Mouse (Mus musculus): ENCODE results near the gene Gnb4. TPM values are rescaled to one million over a fixed set of nuclear protein-coding genes. Genes with fewer than 3 reads are reported as not detected.

The Gnb4 gene
- total RNA-seq, 1 experiment from 2014 or later: 3.4 TPM

- no peak for ATAC-seq (ENCODE audit: extremely low read depth, insufficient number of reproducible peaks, low FRiP score, poor library complexity, severe bottlenecking)
These were observed 763 bp upstream of the Gnb4 start for GRCm38 (mm10) chr3:32617053-32617642.

- no peak for ATAC-seq (ENCODE audit: extremely low read depth, insufficient number of reproducible peaks, low FRiP score, poor library complexity, severe bottlenecking)
These were observed 417 bp downstream of the Gnb4 start for GRCm38 (mm10) chr3:32616006-32616330.

GRCm38 (mm10) chr3:32615376-32615775 is 1.0 kb downstream of the Gnb4 start:
- ATAC-seq (ENCODE audit: extremely low read depth, insufficient number of reproducible peaks, low FRiP score, poor library complexity, severe bottlenecking): no peak

- ATAC-seq (ENCODE audit: extremely low read depth, insufficient number of reproducible peaks, low FRiP score, poor library complexity, severe bottlenecking): no peak
These were observed 1.6 kb downstream of the Gnb4 start for GRCm38 (mm10) chr3:32614786-32615185.

- ATAC-seq (ENCODE audit: extremely low read depth, insufficient number of reproducible peaks, low FRiP score, poor library complexity, severe bottlenecking): no peak
These were observed 4.7 kb downstream of the Gnb4 start for GRCm38 (mm10) chr3:32611606-32612170.

- ATAC-seq (ENCODE audit: extremely low read depth, insufficient number of reproducible peaks, low FRiP score, poor library complexity, severe bottlenecking): no peak
These were observed 5.8 kb downstream of the Gnb4 start for GRCm38 (mm10) chr3:32610560-32610959.

GRCm38 (mm10) chr3:32609233-32609632 is 7.2 kb downstream of the Gnb4 start:
- no peak for ATAC-seq (ENCODE audit: extremely low read depth, insufficient number of reproducible peaks, low FRiP score, poor library complexity, severe bottlenecking)

- ATAC-seq (ENCODE audit: extremely low read depth, insufficient number of reproducible peaks, low FRiP score, poor library complexity, severe bottlenecking): no peak
These were observed 15.3 kb downstream of the Gnb4 start for GRCm38 (mm10) chr3:32601055-32601454.

GRCm38 (mm10) chr3:32599328-32599727 is 17.1 kb downstream of the Gnb4 start:
- no peak for ATAC-seq (ENCODE audit: extremely low read depth, insufficient number of reproducible peaks, low FRiP score, poor library complexity, severe bottlenecking)

DNA sequence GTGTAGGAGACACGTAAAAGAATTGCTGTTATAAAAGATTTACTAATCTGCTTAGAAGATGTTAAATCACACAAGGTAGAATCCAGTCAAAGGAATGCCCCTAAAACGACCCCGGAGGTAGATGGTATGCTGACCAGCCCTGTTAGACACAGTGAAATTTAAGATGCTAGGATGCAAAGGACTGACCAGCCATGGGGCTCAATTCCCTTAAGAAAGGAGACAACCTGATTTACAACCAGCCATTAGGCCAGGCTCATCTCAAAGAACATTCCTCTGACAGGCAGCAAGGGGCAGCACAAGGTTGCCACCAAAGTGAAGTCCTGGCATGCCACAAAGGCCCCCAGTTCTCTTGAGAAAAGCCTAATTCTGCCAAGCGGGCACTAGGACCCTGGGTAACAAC is 21.3 kb downstream of the Gnb4 start:
- no peak for ATAC-seq (ENCODE audit: extremely low read depth, insufficient number of reproducible peaks, low FRiP score, poor library complexity, severe bottlenecking)

GRCm38 (mm10) chr3:32586274-32586673 is 30.1 kb downstream of the Gnb4 start:
- no peak for ATAC-seq (ENCODE audit: extremely low read depth, insufficient number of reproducible peaks, low FRiP score, poor library complexity, severe bottlenecking)

DNA sequence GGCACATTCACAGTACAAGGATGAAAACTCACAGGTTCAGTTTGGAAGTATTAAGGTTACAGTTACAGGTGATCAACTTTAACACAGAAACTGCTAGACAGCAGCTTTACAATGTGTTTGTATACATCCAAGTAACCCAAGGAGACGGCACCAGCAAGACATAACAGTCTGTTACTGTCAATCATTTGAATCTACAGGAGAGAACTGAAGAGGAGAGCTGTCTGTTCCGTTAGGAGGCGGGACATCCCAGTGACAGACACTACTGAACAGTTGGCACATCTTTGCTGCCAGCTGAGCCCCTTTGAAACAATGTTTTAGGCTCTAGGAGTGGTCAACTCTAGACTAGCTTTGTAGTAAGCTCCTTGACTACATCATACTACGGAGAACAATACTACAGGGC is 32.9 kb downstream of the Gnb4 start:
- no peak for ATAC-seq (ENCODE audit: extremely low read depth, insufficient number of reproducible peaks, low FRiP score, poor library complexity, severe bottlenecking)

DNA sequence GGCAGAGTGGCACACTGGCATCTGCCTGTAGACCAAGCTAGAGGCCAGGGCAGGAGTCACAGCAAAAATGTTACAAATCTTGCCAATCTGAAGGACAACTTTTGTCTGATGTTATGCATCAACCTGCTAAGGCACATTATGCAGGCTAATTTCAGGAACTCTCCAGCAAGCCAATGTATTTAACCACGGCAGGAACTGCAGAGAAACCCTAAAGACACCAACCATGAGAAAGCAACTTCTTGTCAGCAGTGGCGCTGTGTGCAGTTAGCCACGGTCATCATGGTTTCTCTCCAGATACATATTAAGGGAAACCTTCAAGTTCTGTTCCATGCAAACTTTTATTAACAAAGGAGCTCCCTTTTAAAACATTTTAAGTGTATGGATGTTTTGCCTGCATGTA is 34.5 kb downstream of the Gnb4 start:
- no peak for ATAC-seq (ENCODE audit: extremely low read depth, insufficient number of reproducible peaks, low FRiP score, poor library complexity, severe bottlenecking)

- ATAC-seq (ENCODE audit: extremely low read depth, insufficient number of reproducible peaks, low FRiP score, poor library complexity, severe bottlenecking): no peak
These were observed 35.6 kb downstream of the Gnb4 start for GRCm38 (mm10) chr3:32580738-32581137.

DNA sequence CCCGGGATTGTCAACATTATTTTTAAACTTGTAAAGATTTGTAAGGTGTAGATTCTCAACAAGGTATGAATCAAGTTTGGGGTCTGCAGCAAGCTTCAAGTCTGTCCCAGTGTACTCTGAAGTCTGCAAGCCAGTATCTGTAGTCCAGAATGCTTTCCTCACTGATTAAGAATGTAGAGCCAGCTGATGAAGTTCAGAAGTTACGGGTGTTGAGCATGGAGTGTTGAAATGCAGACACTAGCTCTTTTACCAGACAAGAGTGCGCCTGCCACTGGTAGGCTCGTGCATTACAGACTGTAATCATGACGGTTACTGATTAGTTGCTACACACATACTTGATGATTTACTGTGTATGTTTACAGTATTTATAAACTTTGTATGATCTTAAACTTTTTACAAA is 37.6 kb downstream of the Gnb4 start:
- no peak for ATAC-seq (ENCODE audit: extremely low read depth, insufficient number of reproducible peaks, low FRiP score, poor library complexity, severe bottlenecking)

DNA sequence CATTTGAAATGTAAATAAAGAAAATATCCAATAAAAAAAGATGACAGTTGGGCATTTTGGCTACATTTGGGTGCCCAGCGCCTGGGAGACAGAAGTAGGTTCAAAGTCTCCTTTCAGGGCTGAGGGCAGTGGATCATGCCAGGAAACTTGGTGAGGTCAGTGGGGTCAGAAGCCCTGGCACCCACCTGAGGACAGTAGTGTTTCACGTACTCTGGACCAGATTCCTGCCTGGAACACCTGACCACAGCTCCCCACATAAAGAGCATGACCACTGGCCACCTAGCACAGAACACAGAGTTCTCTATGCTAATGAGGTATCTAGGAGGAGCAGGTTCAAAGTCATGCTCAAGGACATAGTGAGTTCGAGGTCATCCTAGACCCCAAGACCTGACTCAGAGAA is 41.2 kb downstream of the Gnb4 start:
- no peak for ATAC-seq (ENCODE audit: extremely low read depth, insufficient number of reproducible peaks, low FRiP score, poor library complexity, severe bottlenecking)

DNA sequence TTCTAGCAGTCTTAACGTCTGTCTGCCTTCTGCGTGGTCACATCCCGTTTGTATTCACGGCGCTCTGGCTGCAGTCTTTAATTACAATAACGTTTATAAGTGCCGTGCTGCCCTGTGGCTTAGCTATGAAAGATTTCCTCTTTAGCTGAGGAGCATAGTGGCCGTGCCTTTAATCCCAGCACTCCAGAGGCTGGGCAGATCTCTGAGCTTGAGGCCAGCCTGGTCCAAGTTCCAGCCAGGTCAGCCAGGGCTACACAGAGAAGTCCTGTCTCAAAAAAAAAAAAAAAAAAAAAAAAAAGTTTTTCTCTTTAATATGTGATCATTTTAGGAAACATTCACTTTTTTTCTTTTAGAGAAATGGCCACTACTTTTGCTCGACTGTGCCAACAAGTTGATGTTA is 42.5 kb downstream of the Gnb4 start:
- no peak for ATAC-seq (ENCODE audit: extremely low read depth, insufficient number of reproducible peaks, low FRiP score, poor library complexity, severe bottlenecking)

DNA sequence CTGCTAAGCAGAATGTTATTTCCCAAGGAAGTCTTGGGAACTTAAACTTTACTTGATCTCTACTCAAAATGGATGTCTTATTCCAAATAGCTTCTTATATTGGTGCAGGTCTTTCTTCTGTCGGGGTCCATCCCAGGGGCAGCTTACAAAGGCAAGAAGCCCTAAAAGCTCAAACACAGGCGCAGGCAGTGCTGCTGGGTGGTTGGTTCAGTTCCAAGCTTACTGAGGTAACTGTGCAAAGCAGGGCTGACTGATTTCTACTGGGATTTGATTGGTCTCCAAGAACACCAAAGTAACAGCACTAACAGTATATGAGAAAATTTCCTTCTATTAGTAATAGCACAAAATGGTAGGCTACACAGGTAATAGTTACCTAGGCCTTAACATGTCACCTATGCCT is 43.3 kb downstream of the Gnb4 start:
- ATAC-seq (ENCODE audit: extremely low read depth, insufficient number of reproducible peaks, low FRiP score, poor library complexity, severe bottlenecking): no peak

DNA sequence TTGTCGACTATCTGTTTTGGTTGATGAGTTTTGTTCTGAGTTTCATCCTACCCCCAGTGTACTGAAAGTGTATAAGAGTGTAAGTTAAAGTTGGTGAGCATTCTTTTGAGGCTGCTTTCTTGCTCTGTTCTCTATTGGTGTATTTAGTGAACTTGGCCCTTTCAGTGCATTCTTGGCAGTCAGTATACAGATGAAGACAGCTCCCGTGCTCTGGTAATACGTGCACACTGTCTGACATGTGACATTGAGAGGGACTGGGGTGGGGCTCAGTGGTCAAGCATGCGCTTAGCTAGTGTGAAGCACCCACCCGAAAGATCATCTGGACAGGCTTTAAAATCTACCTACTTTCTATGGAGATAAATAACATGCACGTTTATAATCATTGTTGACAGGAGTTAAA is 53.0 kb downstream of the Gnb4 start:
- ATAC-seq (ENCODE audit: extremely low read depth, insufficient number of reproducible peaks, low FRiP score, poor library complexity, severe bottlenecking): no peak

GRCm38 (mm10) chr3:32553061-32553460 is 63.3 kb downstream of the Gnb4 start:
- ATAC-seq (ENCODE audit: extremely low read depth, insufficient number of reproducible peaks, low FRiP score, poor library complexity, severe bottlenecking): no peak

DNA sequence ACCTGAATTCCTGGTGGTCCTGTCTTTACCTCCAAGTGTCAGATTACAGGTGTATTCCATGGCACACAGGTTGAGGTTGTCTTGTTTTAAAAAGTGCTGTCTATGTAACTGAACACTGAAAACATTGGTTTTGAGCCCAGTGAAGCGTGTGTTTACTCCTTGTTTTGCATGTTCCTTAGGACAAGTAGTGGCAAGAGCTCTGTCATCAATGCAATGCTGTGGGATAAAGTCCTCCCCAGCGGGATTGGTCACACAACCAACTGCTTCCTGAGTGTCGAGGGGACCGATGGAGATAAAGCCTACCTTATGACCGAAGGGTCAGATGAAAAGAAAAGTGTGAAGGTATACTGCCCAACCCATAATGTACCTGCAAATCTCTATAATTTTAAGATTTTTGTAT is 78.3 kb downstream of the Gnb4 start:
- ATAC-seq (ENCODE audit: extremely low read depth, insufficient number of reproducible peaks, low FRiP score, poor library complexity, severe bottlenecking): no peak

Data from neutrophil, adult 5-6 weeks (primary cell).